Mouse (Mus musculus) liver, embryonic 14.5 days (tissue): ENCODE measurements around the gene Cbx6. TPM values are rescaled to one million over a fixed set of nuclear protein-coding genes. Genes with fewer than 3 reads are reported as not detected.

Experiments used
- ATAC-seq: fragments of 200-750 bp; cut with Nextera tagmentation; 2 replicates; pipeline ENCODE4 v1.8.0; 2017; ENCODE audit warnings: moderate number of reproducible peaks, mild to moderate bottlenecking, moderate library complexity; ENCODE audit not compliant: insufficient read depth
- DNase-seq, 3 experiments: peaks; one replicate each; pipeline ENCODE4 v3.0.0-alpha.2; 2012 to 2013; ENCODE audit warnings: low read depth in 3 of 3, low spot score in 3 of 3
- H3K27ac ChIP-seq: fragments of 300-500 bp; sonication (generic); 2 replicates; pipeline ENCODE4 v1.5.1; 2014; ENCODE audit warnings: moderate library complexity, mild to moderate bottlenecking, control low read depth, inconsistent platforms
- H3K27me3 ChIP-seq: fragments of 300-500 bp; sonication (generic); 2 replicates; pipeline ENCODE4 v1.6.1; 2014; ENCODE audit warnings: mild to moderate bottlenecking, low read length, moderate library complexity; ENCODE audit not compliant: control insufficient read depth, insufficient read depth
- H3K36me3 ChIP-seq: fragments of 300-500 bp; sonication (generic); replicated peaks from 2 replicates; pipeline ENCODE4 v1.6.1; 2014; ENCODE audit warnings: low read depth; ENCODE audit not compliant: control insufficient read depth, insufficient read depth
- H3K4me1 ChIP-seq, 2 experiments: fragments of 200-500 bp in 1 of 2; fragments of 300-500 bp in 1 of 2; sonication (generic) in 1 of 2; replicated peaks; 2 replicates each; pipeline ENCODE4 v1.6.1; 2012 to 2014; ENCODE audit warnings: antibody characterized with exemption in 1 of 2, inconsistent platforms in 1 of 2, low read length in 1 of 2; ENCODE audit not compliant: control insufficient read depth in 2 of 2, insufficient read depth in 2 of 2
- H3K4me2 ChIP-seq: fragments of 300-500 bp; sonication (generic); 2 replicates; pipeline ENCODE4 v1.6.1; 2014; ENCODE audit warnings: low read depth, mild to moderate bottlenecking, control low read depth, moderate library complexity
- H3K4me3 ChIP-seq, 2 experiments: fragments of 200-500 bp in 1 of 2; fragments of 300-500 bp in 1 of 2; sonication (generic) in 1 of 2; 2 replicates each; pipeline ENCODE4 v1.5.1; 2012 to 2014; ENCODE audit warnings: low read depth in 2 of 2, low read length in 2 of 2, mild to moderate bottlenecking in 2 of 2, control low read depth in 1 of 2, inconsistent platforms in 1 of 2, moderate library complexity in 1 of 2; ENCODE audit not compliant: insufficient read depth in 1 of 2
- H3K9ac ChIP-seq: fragments of 300-500 bp; sonication (generic); replicated peaks from 2 replicates; pipeline ENCODE4 v1.6.1; 2014; ENCODE audit warnings: mild to moderate bottlenecking, control low read depth, moderate library complexity
- H3K9me3 ChIP-seq: fragments of 300-500 bp; sonication (generic); 2 replicates; pipeline ENCODE4 v1.6.1; 2016; ENCODE audit warnings: low read length, mixed read lengths; ENCODE audit not compliant: control insufficient read depth
- CTCF ChIP-seq: IDR thresholded peaks from 2 replicates; pipeline ENCODE4 v1.5.1; 2016; ENCODE audit warnings: antibody characterized with exemption, low read depth, control low read depth
- EP300 ChIP-seq: IDR thresholded peaks from 2 replicates; pipeline ENCODE4 v1.6.1; 2016; ENCODE audit warnings: antibody characterized with exemption, low read depth
- WGBS: fragments of 180-500 bp; shearing (Covaris S2); extraction: QIAGEN DNeasy Blood & Tissue Kit; methylation state at CpG from one replicate; pipeline ENCODE4 v1.1.7; 2014; ENCODE audit not compliant: insufficient replicate concordance; 5-methylcytosine and 5-hydroxymethylcytosine counted together
- polyA plus RNA-seq, 2 experiments: library from polyadenylated mRNA; depleted of rRNA in 1 of 2; stranded (reverse) in 1 of 2; unstranded in 1 of 2; fragments of >200 nt; fragmentation: Nextera tagmentation in 1 of 2; extraction: Ambion mirVana in 1 of 2; gene quantifications; 2 replicates each; pipeline versions ENCODE4 v1.2.1 to v1.2.3; 2012 to 2014

The Cbx6 gene
- polyA plus RNA-seq, 2 experiments: 2.9 to 7.2 TPM

GRCm38 (mm10) chr15:79793076-79793475 lies 41.4 kb downstream of the Cbx6 start:
- WGBS: 64% methylated on average over 9 of the region's 9 CpGs
- Histone ChIP-seq H3K27ac (no peak overlapping the region), H3K4me1 (no peaks in the 10 kb centered on the region), H3K36me3 (no peaks in the 10 kb centered on the region), H3K27me3 (no peaks in the 10 kb centered on the region; the same call in 1 of the 2 replicates), H3K9ac (no peak overlapping the region), H3K4me3 (no peak overlapping the region), H3K9me3 (no peaks in the 10 kb centered on the region), H3K4me2 (no peak overlapping the region)
- DNase-seq (no peak), ATAC-seq (no peak)
- no peak for TF ChIP-seq EP300
- TF ChIP-seq CTCF: no peak

DNA sequence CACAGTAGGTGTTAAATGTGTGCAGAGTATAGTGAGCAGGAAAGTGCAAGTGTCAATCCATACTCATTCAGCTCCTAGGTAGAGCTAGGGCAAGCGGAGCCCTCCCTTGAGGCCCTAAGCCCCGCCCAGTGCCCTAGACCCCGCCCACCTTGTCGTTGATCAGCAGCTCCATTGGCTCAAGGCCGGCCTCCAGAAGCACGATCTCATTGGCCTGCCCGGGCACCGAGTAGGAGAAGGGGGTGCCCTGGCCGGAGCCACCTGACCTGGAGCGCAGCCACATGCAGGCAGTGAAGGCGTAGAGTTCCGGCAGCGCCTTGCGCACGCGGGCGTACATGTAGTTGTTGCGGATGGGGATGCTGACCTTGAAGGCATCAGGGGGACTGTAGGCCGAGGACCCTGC lies 42.0 kb downstream of the Cbx6 start:
- H3K4me3 ChIP-seq: no peak overlapping the region
- H3K4me2 ChIP-seq: no peak overlapping the region
- H3K36me3 ChIP-seq: no peaks in the 10 kb centered on the region
- TF ChIP-seq EP300 (no peak), CTCF (no peak)
- no peak overlapping the region for H3K27ac ChIP-seq
- H3K4me1 ChIP-seq: no peaks in the 10 kb centered on the region
- WGBS: 29% methylated on average over 19 of the region's 19 CpGs
- no peaks in the 10 kb centered on the region for H3K9me3 ChIP-seq
- ATAC-seq (peak; percentile 18; the same call in 1 of the 2 replicates), DNase-seq (no peak)
- H3K27me3 ChIP-seq: no peaks in the 10 kb centered on the region; the same call in 1 of the 2 replicates
- H3K9ac ChIP-seq: no peak overlapping the region

- ATAC-seq (no peak), DNase-seq (peak; percentile 30 to 38 (median 36))
- H3K9ac ChIP-seq: no peak overlapping the region
- TF ChIP-seq EP300: no peak
- no peak for TF ChIP-seq CTCF
- no peak overlapping the region for H3K27ac ChIP-seq
- H3K27me3 ChIP-seq: no peaks in the 10 kb centered on the region; the same call in 1 of the 2 replicates
- WGBS: 2% methylated on average over 12 of the region's 12 CpGs
- H3K9me3 ChIP-seq: no peaks in the 10 kb centered on the region
- no peaks in the 10 kb centered on the region for H3K4me1 ChIP-seq
- H3K4me2 ChIP-seq: no peak overlapping the region
- H3K36me3 ChIP-seq: no peaks in the 10 kb centered on the region
- no peak overlapping the region for H3K4me3 ChIP-seq
These were observed 43.0 kb downstream of the Cbx6 start for GRCm38 (mm10) chr15:79791502-79791901.

- H3K36me3 ChIP-seq: no peaks in the 10 kb centered on the region
- H3K4me2 ChIP-seq: no peak overlapping the region
- no peak for TF ChIP-seq CTCF
- TF ChIP-seq EP300: no peak
- H3K9me3 ChIP-seq: no peaks in the 10 kb centered on the region
- no peak overlapping the region for H3K27ac ChIP-seq
- H3K4me1 ChIP-seq: no peaks in the 10 kb centered on the region
- H3K9ac ChIP-seq: no peak overlapping the region
- no peak for DNase-seq
- no peaks in the 10 kb centered on the region; the same call in none of the 2 replicates for H3K27me3 ChIP-seq
- ATAC-seq: no peak
- no peak overlapping the region for H3K4me3 ChIP-seq
- 57% methylated on average over 6 of the region's 6 CpGs for WGBS
These were observed 43.6 kb downstream of the Cbx6 start for GRCm38 (mm10) chr15:79790905-79791304.

DNA sequence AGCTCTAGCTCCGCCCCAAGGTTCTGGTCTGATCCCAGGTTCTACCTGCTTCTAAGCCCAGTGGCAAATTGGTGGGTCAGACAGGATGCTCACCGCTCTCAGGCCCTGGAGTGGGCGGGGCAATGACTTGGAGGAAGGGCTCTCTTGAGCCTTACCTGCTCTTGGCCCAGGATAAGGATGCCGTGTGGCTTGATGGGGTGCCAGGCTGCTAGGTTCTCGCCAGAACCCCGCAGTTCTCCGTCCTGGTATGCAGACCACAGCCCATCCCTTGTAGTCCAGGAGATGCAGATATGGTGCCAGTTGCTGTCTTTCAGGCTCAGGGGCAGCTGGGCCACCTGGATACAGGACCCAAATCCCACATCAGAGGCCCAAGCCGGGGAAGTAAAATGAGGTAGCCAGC lies 44.4 kb downstream of the Cbx6 start:
- ATAC-seq (no peak), DNase-seq (no peak)
- H3K27me3 ChIP-seq: no peaks in the 10 kb centered on the region; the same call in none of the 2 replicates
- no peaks in the 10 kb centered on the region for H3K9me3 ChIP-seq
- H3K9ac ChIP-seq: no peak overlapping the region
- WGBS: 30% methylated on average over 8 of the region's 8 CpGs
- H3K4me1 ChIP-seq: no peaks in the 10 kb centered on the region
- TF ChIP-seq CTCF (no peak), EP300 (no peak)
- H3K36me3 ChIP-seq: no peaks in the 10 kb centered on the region
- H3K27ac ChIP-seq: no peak overlapping the region
- no peak overlapping the region for H3K4me2 ChIP-seq
- H3K4me3 ChIP-seq: no peak overlapping the region
